Comparison of ENCODE assay signal across 31 mouse cellular contexts in the genomic region with DNA sequence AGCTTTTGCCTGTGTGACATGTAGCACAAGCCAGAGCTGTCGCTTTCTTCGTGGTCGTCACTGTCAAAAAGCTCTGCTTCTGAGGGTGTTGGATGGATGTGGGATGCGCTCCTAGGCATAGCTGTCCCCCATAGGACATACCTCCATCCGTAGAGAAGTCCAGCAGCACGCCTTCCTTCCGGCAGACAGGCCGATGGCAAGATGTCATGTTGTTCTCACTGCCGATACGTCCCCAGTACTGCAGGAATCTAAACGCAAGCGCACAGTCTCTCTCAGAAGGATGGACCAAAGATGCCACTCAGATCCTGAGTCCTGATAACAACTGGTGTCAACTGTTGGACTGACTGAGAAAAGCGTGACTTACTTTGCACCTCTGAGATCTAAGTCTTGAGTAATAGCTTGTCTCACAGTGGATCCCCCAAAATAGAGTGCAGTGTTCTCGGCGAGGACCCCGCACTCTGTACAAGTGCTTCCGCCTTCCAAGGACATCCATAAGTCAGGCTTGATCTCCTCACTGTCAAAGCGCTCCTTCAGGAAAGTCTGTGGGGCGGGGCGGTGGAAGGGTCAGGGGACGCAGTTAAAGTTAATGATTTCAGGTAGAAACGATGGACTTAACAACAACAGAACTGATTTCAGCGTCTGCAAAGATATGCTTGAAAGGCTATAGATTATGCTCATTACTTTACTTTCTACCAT. TPM values are rescaled to one million over a fixed set of nuclear protein-coding genes. Genes with fewer than 3 reads are reported as not detected.
"Had no signal": no experiment of that assay in that cellular context is flagged by ENCODE, and none has a peak within 500 bp of the region (broad histone marks: within the 10 kb centered on the region; RNA-seq: fewer than 3 reads in every experiment).

No protein-coding gene starts in this region.

- H3K4me1 ChIP-seq: forebrain, embryonic 15.5 days; heart, embryonic 13.5 days; heart, embryonic 15.5 days; hindbrain, embryonic 13.5 days; hindbrain, embryonic 15.5 days; kidney, embryonic 15.5 days; limb, embryonic 13.5 days; limb, embryonic 15.5 days; liver, embryonic 12.5 days had no signal

- H3K4me2 ChIP-seq: forebrain, embryonic 15.5 days; heart, embryonic 11.5 days; heart, embryonic 13.5 days; heart, embryonic 15.5 days; hindbrain, embryonic 13.5 days; hindbrain, embryonic 15.5 days; kidney, embryonic 15.5 days; limb, embryonic 13.5 days; limb, embryonic 15.5 days; liver, embryonic 12.5 days had no signal

- H3K4me3 ChIP-seq: forebrain, embryonic 15.5 days; heart, embryonic 13.5 days; heart, embryonic 15.5 days; hindbrain, embryonic 13.5 days; hindbrain, embryonic 15.5 days; kidney, embryonic 15.5 days; limb, embryonic 13.5 days; limb, embryonic 15.5 days; liver, embryonic 12.5 days had no signal

- DNase-seq: forebrain, postnatal 0 days; gastrocnemius, postnatal 14 days; gastrocnemius, postnatal 36 days; heart, adult 18-20 months; heart, postnatal 14 days; heart, postnatal 36 days; kidney, adult 18-20 months; kidney, adult 9 months; kidney, postnatal 14 days; kidney, postnatal 36 days; layer of hippocampus, adult 9-11 months; layer of hippocampus, postnatal 36 days had no signal

- H3K9ac ChIP-seq: forebrain, embryonic 15.5 days; forebrain, postnatal 0 days; heart, embryonic 13.5 days; heart, embryonic 15.5 days; hindbrain, embryonic 13.5 days; hindbrain, embryonic 15.5 days; kidney, embryonic 15.5 days; limb, embryonic 13.5 days; limb, embryonic 15.5 days; liver, embryonic 12.5 days; liver, embryonic 14.5 days had no signal

- H3K9me3 ChIP-seq: forebrain, embryonic 15.5 days; heart, embryonic 15.5 days; hindbrain, embryonic 13.5 days; hindbrain, embryonic 15.5 days; kidney, embryonic 15.5 days; limb, embryonic 13.5 days; limb, embryonic 15.5 days; liver, embryonic 12.5 days had no signal

- ATAC-seq: forebrain, embryonic 15.5 days; forebrain, postnatal 0 days; hindbrain, postnatal 0 days; liver, embryonic 12.5 days had no signal

- H3K27me3 ChIP-seq: forebrain, embryonic 15.5 days; heart, embryonic 13.5 days; heart, embryonic 15.5 days; hindbrain, embryonic 13.5 days; hindbrain, embryonic 15.5 days; kidney, embryonic 15.5 days; limb, embryonic 13.5 days; limb, embryonic 15.5 days; liver, embryonic 12.5 days had no signal

- H3K27ac ChIP-seq: forebrain, embryonic 15.5 days; heart, embryonic 13.5 days; heart, embryonic 15.5 days; hindbrain, embryonic 13.5 days; hindbrain, embryonic 15.5 days; hindbrain, postnatal 0 days; kidney, embryonic 15.5 days; kidney, postnatal 0 days; limb, embryonic 13.5 days; limb, embryonic 15.5 days; liver, embryonic 12.5 days; liver, embryonic 14.5 days had no signal

- H3K36me3 ChIP-seq: forebrain, embryonic 15.5 days; heart, embryonic 13.5 days; heart, embryonic 15.5 days; hindbrain, embryonic 13.5 days; hindbrain, embryonic 15.5 days; kidney, embryonic 15.5 days; limb, embryonic 13.5 days; limb, embryonic 15.5 days had no signal

RNA-seq across cellular contexts. Expression of gene Slc26a5, which starts 47.6 kb away (rescaled TPM):
- polyA plus RNA-seq: gonadal fat pad, adult 2 months; heart, embryonic 11.5 days; heart, embryonic 13.5 days; heart, embryonic 15.5 days; heart, postnatal 0 days; hindbrain, embryonic 11.5 days; intestine, embryonic 14.5 days; kidney, embryonic 15.5 days; kidney, postnatal 0 days; large intestine, adult 2 months; limb, embryonic 13.5 days; limb, embryonic 15.5 days; liver, adult 2 months; liver, embryonic 12.5 days; liver, embryonic 14.5 days had no signal
